Mouse (Mus musculus): ENCODE data around the gene Nedd4. TPM values are rescaled to one million over a fixed set of nuclear protein-coding genes. Genes with fewer than 3 reads are reported as not detected.

Nedd4 gene
- total and polyA plus RNA-seq, 3 experiments = 167 to 583 (median 216) TPM

- H3K79me2 ChIP-seq (ENCODE audit: control insufficient read depth, insufficient read depth, low read length, poor library complexity) = no peaks in the 10 kb centered on the region
- no peak for TF ChIP-seq MAFK (IDR thresholded peaks at IDR 0.05; ENCODE audit: borderline replicate concordance, low read depth, low read length)
- TF ChIP-seq CHD2 (IDR thresholded peaks at IDR 0.05; ENCODE audit: low read length) = no peak
- TF ChIP-seq MXI1 (IDR thresholded peaks at IDR 0.05; ENCODE audit: low read depth, low read length) = peak; percentile 44; the same call in 1 of the 2 replicates
- no peak for TF ChIP-seq CHD1 (IDR thresholded peaks at IDR 0.05; ENCODE audit: low read depth, low read length)
- no peak for TF ChIP-seq E2F4 (IDR thresholded peaks at IDR 0.05; ENCODE audit: borderline replicate concordance, low read depth, low read length)
- TF ChIP-seq RAD21 (IDR thresholded peaks at IDR 0.05; ENCODE audit: low read depth, low read length) = peak; percentile 23
- peak; percentile 44; the same call in 1 of the 2 replicates for TF ChIP-seq MAX (IDR thresholded peaks at IDR 0.05; ENCODE audit: low read length)
- TF ChIP-seq NRF1 (IDR thresholded peaks at IDR 0.05; ENCODE audit: insufficient read depth, low read depth, low read length, poor library complexity, severe bottlenecking) = no peak
- no peak for TF ChIP-seq TBP (IDR thresholded peaks at IDR 0.05; ENCODE audit: low read depth, low read length)
- no peak for TF ChIP-seq HCFC1 (IDR thresholded peaks at IDR 0.05; ENCODE audit: low read depth, low read length)
- no peak for TF ChIP-seq MEF2A (IDR thresholded peaks at IDR 0.05; ENCODE audit: extremely low read depth, insufficient replicate concordance, low read depth, low read length, poor library complexity, severe bottlenecking)
- TF ChIP-seq SIN3A (IDR thresholded peaks at IDR 0.05; ENCODE audit: low read length) = no peak
- TF ChIP-seq RCOR1 (IDR thresholded peaks at IDR 0.05; ENCODE audit: low read depth, low read length) = no peak
- TF ChIP-seq POLR2AphosphoS2 (IDR thresholded peaks at IDR 0.05; ENCODE audit: low read length) = 0 out of 2 replicates have a peak, but pooled peaks have one; percentile 12
- peak; percentile 65 to 94 (median 75) for TF ChIP-seq CTCF (IDR thresholded peaks at IDR 0.05 in 2 of 3, conservative IDR thresholded peaks at IDR 0.05 in 1 of 3; ENCODE audit: control insufficient read depth in 1 of 3, insufficient read depth in 1 of 3, low read depth in 2 of 3, low read length in 3 of 3, poor library complexity in 1 of 3, severe bottlenecking in 1 of 3)
- no peak for TF ChIP-seq BHLHE40 (IDR thresholded peaks at IDR 0.05; ENCODE audit: borderline replicate concordance, low read depth, low read length)
- TF ChIP-seq ETS1 (IDR thresholded peaks at IDR 0.05; ENCODE audit: low read depth, low read length) = no peak
- no peak for TF ChIP-seq EP300 (IDR thresholded peaks at IDR 0.05; ENCODE audit: low read depth in 1 of 2, low read length in 2 of 2)
- TF ChIP-seq SMC3 (IDR thresholded peaks at IDR 0.05; ENCODE audit: low read depth, low read length) = peak; percentile 63
- no peak for TF ChIP-seq GATA1 (IDR thresholded peaks at IDR 0.05; ENCODE audit: low read depth, low read length)
- peak; percentile 74; the same call in 1 of the 2 replicates for TF ChIP-seq MYC (IDR thresholded peaks at IDR 0.05; ENCODE audit: low read depth, low read length)
- no peaks in the 10 kb centered on the region for H3K4me1 ChIP-seq (ENCODE audit: control insufficient read depth in 1 of 2, insufficient read depth in 2 of 2, low read length in 2 of 2)
- H3K9me3 ChIP-seq (replicated peaks; ENCODE audit: insufficient read depth, low read length) = no peaks in the 10 kb centered on the region
- no peak overlapping the region for H3K4me3 ChIP-seq (ENCODE audit: control insufficient read depth in 1 of 2, insufficient read depth in 1 of 2, low read depth in 2 of 2, low read length in 2 of 2)
- no peak overlapping the region for H3K9ac ChIP-seq (ENCODE audit: control insufficient read depth, low read depth, low read length, poor library complexity, severe bottlenecking)
- peak; percentile 83 for DNase-seq (ENCODE audit: low read depth, low spot score)
- H3K27me3 ChIP-seq (ENCODE audit: control insufficient read depth in 1 of 2, insufficient read depth in 2 of 2, low read length in 2 of 2) = no peaks in the 10 kb centered on the region
- no peak overlapping the region for H3K27ac ChIP-seq (ENCODE audit: control insufficient read depth, low read depth, low read length)
- peaks cover 0 to 60% of the 10 kb centered on the region in 2 experiments; a peak in 2 of 4 replicates for H3K36me3 ChIP-seq (ENCODE audit: control insufficient read depth in 1 of 2, insufficient read depth in 2 of 2, low read length in 2 of 2)
These were observed 73.8 kb downstream of the Nedd4 start for GRCm38 (mm10) chr9:72735822-72736410.
